Mouse (Mus musculus) heart, adult 9 months (tissue): ENCODE measurements at regions not wholly inside any gene's neighbourhood (a gene's known extent, or its start where the extent isn't known, plus 50 kb on each side); places are given as distances from the start of the nearest gene placed in this dataset.

Source experiments
- DNase-seq, 2 experiments: peaks; one replicate each; pipeline ENCODE4 v3.0.0; 2022; ENCODE audit warnings: low spot score in 2 of 2

- DNase-seq, result no peak
Observed at GRCm38 (mm10) chr4:10560078-10560477, 314.2 kb upstream of the 2610301B20Rik start.

GRCm38 (mm10) chr4:10604513-10604912, 269.8 kb upstream of the 2610301B20Rik start:
- DNase-seq, result no peak

GRCm38 (mm10) chr4:10607855-10608576, 266.3 kb upstream of the 2610301B20Rik start:
- DNase-seq, result no peak

GRCm38 (mm10) chr4:10610784-10611183, 263.5 kb upstream of the 2610301B20Rik start:
- DNase-seq, result no peak
